Mouse (Mus musculus) bone marrow, adult 2 months (tissue): ENCODE data around the gene Tfr2. TPM values are rescaled to one million over a fixed set of nuclear protein-coding genes. Genes with fewer than 3 reads are reported as not detected.

ENCODE experiments used
- H3K27ac ChIP-seq: fragments of 200-500 bp; 2 replicates; pipeline ENCODE4 v1.5.1; 2012; ENCODE audit warnings: low read depth, mild to moderate bottlenecking, control low read depth, inconsistent platforms, low read length; ENCODE audit not compliant: control insufficient read depth, poor library complexity, insufficient read depth
- H3K4me1 ChIP-seq: fragments of 200-500 bp; 2 replicates; pipeline ENCODE4 v1.6.1; 2011; ENCODE audit warnings: low read length; ENCODE audit not compliant: control insufficient read depth, insufficient read depth
- H3K4me3 ChIP-seq: fragments of 200-500 bp; replicated peaks from 2 replicates; pipeline ENCODE3; 2011; ENCODE audit warnings: mild to moderate bottlenecking, low read depth, low read length, control low read depth; ENCODE audit not compliant: control insufficient read depth
- CTCF ChIP-seq: fragments of 200-500 bp; IDR thresholded peaks from 2 replicates; pipeline ENCODE4 v1.5.1; 2011; ENCODE audit warnings: low read length, control low read depth; ENCODE audit not compliant: control insufficient read depth, insufficient read depth
- POLR2A ChIP-seq: fragments of 200-500 bp; IDR thresholded peaks from 2 replicates; pipeline ENCODE4 v1.6.1; 2011; ENCODE audit warnings: low read depth, mild to moderate bottlenecking, control low read depth, low read length, borderline replicate concordance; ENCODE audit not compliant: control insufficient read depth
- WGBS: fragments of 180-500 bp; shearing (Covaris S2); methylation state at CpG from one replicate; pipeline ENCODE4 v1.1.7; 2018; 5-methylcytosine and 5-hydroxymethylcytosine counted together
- polyA plus RNA-seq: library from polyadenylated mRNA; stranded (reverse); fragments of >200 nt; gene quantifications from 2 replicates; pipeline ENCODE4 v1.2.4, GENCODE M21; 2011; ENCODE audit warnings: low replicate concordance; ENCODE audit not compliant: missing spikeins, insufficient read depth, insufficient read length

The Tfr2 gene
- polyA plus RNA-seq, 1 experiment, result 51.0 TPM

DNA sequence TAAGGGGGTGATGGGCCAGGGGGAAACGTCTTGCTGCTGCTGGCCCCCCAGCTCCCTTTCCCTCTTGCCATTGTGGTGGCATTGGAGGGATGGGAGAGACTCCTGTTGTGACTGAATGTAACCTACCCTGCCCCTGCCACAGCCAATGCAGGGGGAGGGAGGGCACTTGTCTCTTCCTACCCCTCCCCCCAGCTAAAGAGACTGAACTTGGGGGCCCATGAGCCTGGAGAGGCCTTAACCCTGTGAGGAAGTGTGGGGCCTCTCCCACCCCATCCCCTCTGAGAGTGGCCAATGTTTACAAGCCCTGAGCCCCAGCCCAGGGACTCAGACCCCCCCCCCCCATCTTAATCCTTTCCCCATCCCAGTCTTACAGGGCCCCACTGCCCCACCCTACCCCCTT lies 42.2 kb upstream of the Tfr2 start:
- Histone ChIP-seq H3K4me1 (no peaks in the 10 kb centered on the region; the same call in 1 of the 2 replicates), H3K27ac (no peak overlapping the region), H3K4me3 (no peak overlapping the region)
- WGBS, result 78% methylated on average over 1 of the region's 1 CpGs
- TF ChIP-seq CTCF (no peak), POLR2A (no peak)

DNA sequence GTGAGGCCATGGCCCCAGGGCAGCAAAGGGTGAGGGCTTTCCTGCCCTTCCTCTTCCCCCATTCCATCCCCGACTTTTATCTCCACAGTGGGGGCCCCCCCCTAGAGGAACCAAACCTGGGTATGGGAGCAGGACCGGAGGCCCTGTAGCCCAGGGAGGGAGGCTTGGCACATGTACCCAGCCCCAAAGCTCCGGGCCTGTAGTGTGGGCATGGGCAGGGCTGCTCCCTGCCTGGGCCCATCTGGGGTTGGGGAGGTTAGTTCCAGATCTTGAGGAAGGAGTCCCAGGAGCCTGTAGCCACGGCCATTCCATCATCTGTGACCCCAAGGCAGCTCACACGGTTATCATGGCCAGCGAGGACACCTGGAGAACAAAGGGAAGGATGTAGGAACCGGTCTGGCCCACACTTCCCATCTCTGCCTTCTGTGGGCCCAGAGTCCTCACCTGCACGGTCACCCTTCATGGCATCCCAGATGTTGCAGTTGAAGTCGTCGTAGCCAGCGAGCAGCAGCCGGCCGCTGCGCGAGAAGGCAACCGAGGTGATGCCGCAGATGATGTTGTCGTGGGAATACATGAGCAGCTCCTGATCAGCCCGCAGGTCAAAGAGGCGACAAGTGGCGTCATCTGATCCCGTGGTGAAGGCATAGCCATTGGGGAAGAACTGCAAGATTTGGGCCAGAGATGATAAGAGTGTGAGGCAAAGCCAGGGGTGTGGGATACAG lies 41.2 kb upstream of the Tfr2 start:
- WGBS, result 83% methylated on average over 22 of the region's 22 CpGs
- no peak overlapping the region for H3K4me3 ChIP-seq
- no peaks in the 10 kb centered on the region; the same call in 1 of the 2 replicates for H3K4me1 ChIP-seq
- TF ChIP-seq CTCF, result no peak
- TF ChIP-seq POLR2A, result peak; percentile 19; the same call in 1 of the 2 replicates
- H3K27ac ChIP-seq, result no peak overlapping the region; the same call in 1 of the 2 replicates

DNA sequence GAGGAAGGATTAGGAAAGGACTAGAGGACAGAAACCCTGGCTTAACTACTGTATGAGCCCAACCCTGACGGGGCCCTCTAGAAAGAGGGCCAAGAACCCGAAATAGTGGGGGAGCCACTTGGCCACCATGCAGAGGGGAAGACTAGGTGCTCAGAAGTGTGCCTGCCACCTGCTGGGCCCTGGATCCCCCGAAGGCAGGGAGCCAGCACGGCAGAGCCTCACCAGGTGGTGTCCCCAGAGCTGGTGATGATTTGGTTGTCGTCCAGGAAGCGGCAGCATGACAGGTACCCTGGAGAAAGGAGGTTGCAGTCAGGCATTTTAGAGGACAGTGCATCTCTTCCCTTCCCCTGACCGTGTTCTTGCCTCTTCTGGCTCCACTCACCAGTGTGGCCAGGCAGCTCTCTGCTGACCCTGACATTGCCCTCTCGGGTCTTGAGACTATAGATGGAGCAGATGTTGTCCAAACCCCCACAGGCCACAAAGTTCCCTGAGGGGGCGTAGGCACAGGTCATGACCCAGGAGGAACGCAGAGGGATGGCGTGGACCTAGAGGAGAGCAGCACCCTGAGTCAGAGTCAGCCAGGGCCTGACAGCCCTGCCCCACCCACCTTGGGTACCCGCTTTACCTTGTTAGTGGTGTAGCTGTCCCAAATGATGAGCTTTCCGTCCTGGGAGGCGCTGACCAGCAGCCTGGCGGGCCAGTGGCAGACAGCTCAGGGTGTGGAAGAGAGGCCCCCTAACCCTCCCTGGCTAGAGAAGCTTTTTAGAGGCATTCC lies 40.2 kb upstream of the Tfr2 start:
- no peaks in the 10 kb centered on the region; the same call in 1 of the 2 replicates for H3K4me1 ChIP-seq
- no peak overlapping the region for H3K27ac ChIP-seq
- TF ChIP-seq POLR2A (no peak), CTCF (no peak)
- 81% methylated on average over 15 of the region's 15 CpGs for WGBS
- H3K4me3 ChIP-seq, result no peak overlapping the region

DNA sequence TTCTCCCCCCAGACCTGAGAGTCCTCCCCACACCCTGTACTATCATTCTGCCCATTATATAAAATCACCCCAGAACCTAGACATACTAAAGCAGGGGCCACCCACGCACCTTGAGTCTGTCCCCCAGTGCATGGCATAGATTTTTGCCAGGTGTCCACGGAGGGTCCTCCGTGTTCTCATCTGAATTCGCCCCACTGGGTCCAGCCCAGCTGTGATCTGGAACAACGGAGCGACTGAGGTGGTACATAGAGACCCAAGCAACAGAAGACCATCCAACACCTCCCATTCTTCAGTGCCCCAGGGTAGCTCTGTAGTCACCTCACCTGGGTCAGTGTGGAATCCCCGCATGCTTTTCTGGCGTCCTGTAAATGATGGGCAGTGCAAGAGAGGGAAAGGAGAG lies 39.6 kb upstream of the Tfr2 start:
- TF ChIP-seq POLR2A, result no peak
- TF ChIP-seq CTCF, result no peak
- Histone ChIP-seq H3K27ac (no peak overlapping the region), H3K4me1 (no peaks in the 10 kb centered on the region; the same call in 1 of the 2 replicates), H3K4me3 (peak overlapping the region; percentile 71)
- 89% methylated on average over 8 of the region's 8 CpGs for WGBS

DNA sequence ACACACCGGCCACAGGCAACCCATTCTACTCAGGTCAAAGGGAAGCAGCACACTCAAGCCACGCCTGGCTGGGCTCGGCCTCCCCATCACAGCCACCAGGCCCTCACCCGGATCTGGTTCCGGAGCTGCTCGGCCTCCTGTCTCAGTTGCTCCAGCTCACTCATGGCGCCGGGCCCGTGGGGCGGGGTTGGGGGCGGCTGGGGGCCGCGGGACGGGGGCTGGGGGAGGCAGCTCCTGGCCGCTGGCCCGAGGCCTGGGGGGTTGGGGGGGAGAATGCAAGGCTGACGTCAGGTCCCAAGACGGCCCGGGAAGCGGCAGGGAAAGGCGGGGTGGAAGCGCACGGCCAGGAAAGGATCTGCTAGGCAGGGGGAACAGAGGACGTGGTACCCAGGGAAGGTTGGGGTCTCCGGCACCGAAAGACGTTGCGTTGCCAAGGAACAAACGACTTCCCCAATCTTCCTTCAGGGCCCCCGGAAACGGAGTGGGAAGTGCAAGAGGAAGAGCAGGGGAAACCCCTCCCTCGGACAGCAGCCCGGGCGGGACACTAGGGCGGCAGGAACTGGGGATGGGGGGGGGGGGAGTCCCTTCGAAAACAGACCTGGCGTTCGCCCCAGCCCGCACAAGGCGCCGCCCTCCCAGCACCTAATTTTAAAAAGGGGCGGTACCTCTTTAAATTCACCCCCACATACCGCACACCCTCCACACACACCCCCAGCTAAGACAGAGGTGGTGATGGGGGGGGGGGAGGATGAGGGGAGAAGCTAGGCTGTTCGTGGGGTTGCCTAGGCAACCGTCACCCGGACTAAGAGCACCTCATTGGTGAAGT lies 38.8 kb upstream of the Tfr2 start:
- WGBS, result 3% methylated on average over 46 of the region's 46 CpGs

DNA sequence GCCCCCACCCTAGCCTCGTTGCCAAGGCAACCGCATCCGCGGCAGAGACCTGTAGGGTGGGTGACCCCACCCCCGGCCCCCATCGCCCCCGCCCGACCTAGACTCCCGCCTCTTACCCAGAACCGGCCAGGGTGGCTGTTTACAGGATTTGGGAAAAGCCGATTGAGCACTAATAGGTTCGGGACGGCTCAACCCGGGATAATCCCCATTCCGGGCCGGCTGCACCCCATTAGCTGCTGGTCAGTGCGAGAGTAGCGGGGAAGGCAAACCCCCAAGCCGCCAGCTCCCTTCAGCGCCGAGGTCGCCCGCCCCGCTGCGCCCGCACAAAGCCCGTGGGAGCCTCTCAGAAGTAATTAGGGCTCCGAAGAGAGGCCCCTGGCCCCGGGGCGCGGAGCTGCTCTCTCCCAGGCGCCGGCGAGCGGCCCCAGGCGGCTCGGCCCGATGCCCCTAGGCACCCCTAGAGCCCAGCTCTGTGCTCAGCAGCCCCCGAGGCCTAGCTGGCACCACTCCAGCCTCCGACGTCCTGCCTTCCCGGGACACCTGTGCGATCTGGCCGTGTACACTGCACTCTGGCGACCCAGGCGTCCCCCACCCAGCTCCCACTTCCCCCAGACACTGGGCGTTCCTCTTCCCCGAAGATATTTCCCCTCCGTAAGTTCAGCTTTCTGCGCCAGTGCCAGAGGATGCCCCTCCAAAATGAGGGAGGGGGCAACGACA lies 38.1 kb upstream of the Tfr2 start:
- WGBS, result 1% methylated on average over 51 of the region's 51 CpGs
- Histone ChIP-seq H3K27ac (peak overlapping the region; percentile 80), H3K4me3 (peak overlapping the region; percentile 75), H3K4me1 (no peaks in the 10 kb centered on the region; the same call in 1 of the 2 replicates)
- TF ChIP-seq POLR2A (peak; percentile 29; the same call in 1 of the 2 replicates), CTCF (no peak)

More for the DNA sequence above, 38.8 kb upstream of the Tfr2 start:
- H3K4me1 ChIP-seq, result no peaks in the 10 kb centered on the region; the same call in 1 of the 2 replicates
- peak overlapping the region; percentile 75 for H3K4me3 ChIP-seq
- TF ChIP-seq CTCF, result no peak
- TF ChIP-seq POLR2A, result no peak
- peak overlapping the region; percentile 80 for H3K27ac ChIP-seq

DNA sequence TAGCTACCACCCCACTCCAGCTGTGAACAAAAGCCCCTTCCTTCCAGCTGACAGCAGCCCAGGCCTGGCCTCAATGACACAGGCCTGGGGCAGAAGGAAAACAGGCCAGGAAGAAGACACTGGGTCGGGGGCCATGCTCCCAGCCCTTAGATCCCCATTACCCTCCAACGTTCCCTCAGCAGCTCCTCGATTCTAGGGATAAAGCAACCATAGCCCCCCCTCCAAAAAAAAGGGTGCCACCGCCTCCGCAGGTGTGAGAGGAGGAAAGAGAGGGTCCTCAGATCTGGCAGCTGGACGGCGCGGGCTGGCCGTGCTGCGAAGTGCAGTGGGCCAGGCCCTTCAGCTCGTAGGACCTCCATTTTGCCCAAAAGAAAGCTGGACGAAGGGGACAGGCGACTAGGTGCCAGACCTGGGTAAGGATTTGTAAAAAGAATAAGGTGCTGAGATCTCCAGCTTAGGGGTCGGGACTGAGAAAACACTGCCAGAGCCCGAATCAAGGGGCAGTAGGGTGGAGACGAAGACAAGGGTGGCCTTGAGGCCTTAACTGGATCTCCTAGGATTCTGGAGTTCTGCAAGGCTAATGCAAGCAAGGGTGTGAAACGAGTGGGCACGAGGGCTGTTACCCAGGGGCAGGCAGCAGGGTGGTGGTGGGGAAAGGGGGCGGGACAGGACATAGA lies 37.4 kb upstream of the Tfr2 start:
- Histone ChIP-seq H3K27ac (peak overlapping the region; percentile 80), H3K4me3 (peak overlapping the region; percentile 75), H3K4me1 (no peaks in the 10 kb centered on the region; the same call in 1 of the 2 replicates)
- TF ChIP-seq POLR2A, result no peak
- TF ChIP-seq CTCF, result no peak
- WGBS, result under 1% methylated on average over 19 of the region's 19 CpGs
